Mouse (Mus musculus) testis, postnatal 10 days (tissue): ENCODE data around the gene Pianp.

Experiments used
- DNase-seq: peaks from one replicate; pipeline ENCODE4 v3.0.0; 2021; ENCODE audit warnings: low spot score

Pianp gene

GRCm38 (mm10) chr6:125008586-125009128, 12.2 kb downstream of the Pianp start:
- DNase-seq, result peak; percentile 92

- no peak for DNase-seq
Measured at GRCm38 (mm10) chr6:125009129-125009180, 12.5 kb downstream of the Pianp start, which contains the start of gene Zfp384. Zfp384 (plus strand) TSS chr6:125009145.

GRCm38 (mm10) chr6:125009181-125010073, 12.9 kb downstream of the Pianp start:
- DNase-seq, result peak; percentile 85

GRCm38 (mm10) chr6:125017682-125018081, 21.2 kb downstream of the Pianp start:
- DNase-seq, result no peak

- peak; percentile 82 for DNase-seq
Measured at GRCm38 (mm10) chr6:125030532-125030931, 34.0 kb downstream of the Pianp start.

GRCm38 (mm10) chr6:125031604-125032003, 35.1 kb downstream of the Pianp start:
- no peak for DNase-seq

GRCm38 (mm10) chr6:125038666-125039065, 42.2 kb downstream of the Pianp start:
- DNase-seq, result no peak

GRCm38 (mm10) chr6:125039131-125039530, 42.6 kb downstream of the Pianp start:
- no peak for DNase-seq

- peak; percentile 90 for DNase-seq
Measured at GRCm38 (mm10) chr6:125039533-125040153, 43.1 kb downstream of the Pianp start, which contains the start of gene Ing4. Ing4 (plus strand) TSS chr6:125039760.

GRCm38 (mm10) chr6:125040221-125040620, 43.7 kb downstream of the Pianp start:
- no peak for DNase-seq

GRCm38 (mm10) chr6:125041047-125041446, 44.6 kb downstream of the Pianp start:
- DNase-seq, result no peak

- no peak for DNase-seq
Measured at GRCm38 (mm10) chr6:125042081-125042480, 45.6 kb downstream of the Pianp start.

- DNase-seq, result peak; percentile 92
Measured at GRCm38 (mm10) chr6:125046691-125047090, 50.2 kb downstream of the Pianp start.

GRCm38 (mm10) chr6:125049678-125050077, 53.2 kb downstream of the Pianp start, which contains the start of gene Acrbp:
Acrbp (plus strand) TSS chr6:125049689.
- DNase-seq, result no peak

- peak; percentile 64 for DNase-seq
Measured at GRCm38 (mm10) chr6:125051237-125051636, 54.7 kb downstream of the Pianp start.
